ENCODE assay signal across 23 mouse cellular contexts in the genomic region with DNA sequence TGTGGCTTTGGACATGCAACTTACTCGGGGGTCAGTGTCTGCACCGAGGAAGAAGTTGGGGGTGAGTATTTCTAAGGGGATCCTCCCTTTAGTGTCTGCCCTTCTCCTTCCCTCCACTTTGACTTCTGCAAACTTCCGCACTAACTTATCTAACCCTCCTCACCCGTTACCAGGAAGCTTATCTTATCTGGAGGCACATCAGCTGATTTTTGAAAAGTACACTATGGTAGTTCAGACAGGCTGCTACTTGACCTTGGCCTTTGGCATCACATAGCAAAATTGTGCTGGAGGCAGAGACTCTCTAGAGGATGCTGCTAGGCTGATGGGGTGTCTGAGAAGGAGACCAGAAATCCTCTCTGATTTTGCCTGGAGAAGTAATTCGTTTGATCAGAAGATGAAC. TPM values are rescaled to one million over a fixed set of nuclear protein-coding genes. Genes with fewer than 3 reads are reported as not detected.
A peak's percentile ranks its signal among the peaks of the same experiment; 100 is the strongest.
DNase-seq lines count a peak whose midpoint lies in the region; ATAC-seq and TF ChIP-seq lines count a peak whose summit lies in the region.
"Had no signal": no experiment of that assay in that cellular context is flagged by ENCODE, and none has a peak within 500 bp of the region (broad histone marks: within the 10 kb centered on the region; RNA-seq: fewer than 3 reads in every experiment).

No protein-coding gene starts in this region.

- no peak overlapping the region for H3K27ac ChIP-seq in kidney, adult 2 months (ENCODE audit: insufficient read depth, low read depth, low read length)
- no peak overlapping the region for H3K27ac ChIP-seq in kidney, embryonic 16.5 days (ENCODE audit: low read length)
- no peak overlapping the region for H3K27ac ChIP-seq in lung, postnatal 0 days (ENCODE audit: low read length)
- H3K27ac ChIP-seq: midbrain, embryonic 15.5 days had no signal

- no peak for TF ChIP-seq EP300 in lung, postnatal 0 days (IDR thresholded peaks at IDR 0.05)

- H3K27me3 ChIP-seq in kidney, adult 2 months (replicated peaks; ENCODE audit: control insufficient read depth, insufficient read depth, low read length): no peaks in the 10 kb centered on the region
- H3K27me3 ChIP-seq in kidney, embryonic 16.5 days (ENCODE audit: insufficient read depth, low read length): no peaks in the 10 kb centered on the region
- no peaks in the 10 kb centered on the region for H3K27me3 ChIP-seq in lung, postnatal 0 days (replicated peaks; ENCODE audit: insufficient read depth, low read length)
- H3K27me3 ChIP-seq: megakaryocyte, embryonic 14.5 days; midbrain, embryonic 15.5 days had no signal

- no peaks in the 10 kb centered on the region for H3K36me3 ChIP-seq in kidney, adult 2 months (ENCODE audit: control insufficient read depth, insufficient read depth, low read length)
- no peaks in the 10 kb centered on the region for H3K36me3 ChIP-seq in kidney, embryonic 16.5 days (ENCODE audit: insufficient read depth, low read length)
- no peaks in the 10 kb centered on the region for H3K36me3 ChIP-seq in lung, postnatal 0 days (ENCODE audit: insufficient read depth, low read length)
- H3K36me3 ChIP-seq: midbrain, embryonic 15.5 days had no signal

- peak; percentile 33 for DNase-seq in kidney, adult 2 months
- peak; percentile 6 for DNase-seq in lung, postnatal 25 days (ENCODE audit: low spot score)
- no peak for DNase-seq in lung, postnatal 0 days (ENCODE audit: low spot score)
- peak; percentile 26 for DNase-seq in yolk sac, embryonic 10.5 days (ENCODE audit: low spot score)
- DNase-seq in adrenal gland, postnatal 10 days: no peak
- DNase-seq: cerebellum, adult 8-10 months; gastrocnemius, postnatal 36 days; kidney, postnatal 14 days; lung, adult 18-20 months; thymus, postnatal 14 days had no signal

- no peak overlapping the region for H3K4me3 ChIP-seq in kidney, adult 2 months (ENCODE audit: insufficient read depth, low read depth, low read length)
- H3K4me3 ChIP-seq in kidney, embryonic 16.5 days (ENCODE audit: low read length): no peak overlapping the region
- H3K4me3 ChIP-seq in lung, postnatal 0 days (ENCODE audit: low read depth, low read length): no peak overlapping the region
- H3K4me3 ChIP-seq: megakaryocyte, embryonic 14.5 days; midbrain, embryonic 15.5 days; myocyte had no signal

- H3K9ac ChIP-seq in kidney, embryonic 16.5 days (replicated peaks; ENCODE audit: low read length): no peak overlapping the region
- H3K9ac ChIP-seq in lung, postnatal 0 days (replicated peaks; ENCODE audit: low read depth): no peak overlapping the region
- H3K9ac ChIP-seq: midbrain, embryonic 15.5 days had no signal

- no peaks in the 10 kb centered on the region for H3K9me3 ChIP-seq in kidney, embryonic 16.5 days (ENCODE audit: low read length)
- no peaks in the 10 kb centered on the region for H3K9me3 ChIP-seq in lung, postnatal 0 days (ENCODE audit: low read length)
- H3K9me3 ChIP-seq: megakaryocyte, embryonic 14.5 days; midbrain, embryonic 15.5 days had no signal

- no peak for ATAC-seq in kidney, embryonic 16.5 days (ENCODE audit: low FRiP score, low TSS enrichment)
- no peak for ATAC-seq in lung, postnatal 0 days
- ATAC-seq in common myeloid progenitor, adult 5-6 weeks (replicated peaks; ENCODE audit: low read depth, poor library complexity, severe bottlenecking): 0 out of 2 replicates have a peak, but pooled peaks have one; percentile 29
- ATAC-seq: forebrain, embryonic 16.5 days; hindbrain, embryonic 16.5 days; intestine, embryonic 16.5 days; midbrain, embryonic 15.5 days had no signal

- H3K4me2 ChIP-seq in kidney, embryonic 16.5 days (replicated peaks; ENCODE audit: low read depth, low read length): no peak overlapping the region
- H3K4me2 ChIP-seq in lung, postnatal 0 days (replicated peaks; ENCODE audit: low read depth, low read length): no peak overlapping the region
- H3K4me2 ChIP-seq: midbrain, embryonic 15.5 days had no signal

- no peak for TF ChIP-seq CTCF in kidney, adult 2 months (conservative IDR thresholded peaks at IDR 0.05; ENCODE audit: insufficient read depth, insufficient read length, low read depth, low read length)
- TF ChIP-seq CTCF in lung, postnatal 0 days (IDR thresholded peaks at IDR 0.05): no peak

- WGBS in kidney, adult 2 months: 60% methylated on average over 5 of the region's 5 CpGs
- WGBS in kidney, embryonic 16.5 days: 72% methylated on average over 5 of the region's 5 CpGs
- WGBS in lung, postnatal 0 days: 22% methylated on average over 5 of the region's 5 CpGs

- TF ChIP-seq POLR2A in kidney, adult 2 months (IDR thresholded peaks at IDR 0.05; ENCODE audit: low read depth, low read length): no peak

- H3K4me1 ChIP-seq in kidney, adult 2 months (ENCODE audit: control insufficient read depth, insufficient read depth, low read length): no peaks in the 10 kb centered on the region
- H3K4me1 ChIP-seq in kidney, embryonic 16.5 days (ENCODE audit: insufficient read depth, low read length): no peaks in the 10 kb centered on the region
- no peaks in the 10 kb centered on the region for H3K4me1 ChIP-seq in lung, postnatal 0 days (ENCODE audit: insufficient read depth, low read depth, low read length)
- H3K4me1 ChIP-seq: midbrain, embryonic 15.5 days had no signal

RNA-seq across cellular contexts. Expression of gene Il1rl1, which starts 10.9 kb away (rescaled TPM):
- polyA plus RNA-seq in kidney, adult 2 months (2012; rRNA removed): 0.28 and 0.64 TPM in 2 replicates
- polyA plus RNA-seq in kidney, embryonic 16.5 days (2015; fragmentation: Nextera tagmentation; extraction: Ambion mirVana): 0.19 and 0.21 TPM in 2 replicates
- 0.39 and 0.44 TPM in 2 replicates for polyA plus RNA-seq in lung, postnatal 0 days (2015; fragmentation: Nextera tagmentation; extraction: Ambion mirVana)
- total RNA-seq in common myeloid progenitor, adult 5-6 weeks (2017): 40.6 and 44.8 TPM in 2 replicates
- total RNA-seq in adrenal gland, postnatal 10 days (2021): 1 to 10 TPM in 1 of 2 experiments, under 1 TPM in 1; 0.91 to 1.4 TPM
- total RNA-seq: ES-E14 had no signal
- polyA plus RNA-seq: neural tube, embryonic 14.5 days had no signal

RNA-seq across cellular contexts. Expression of gene Il18r1, which starts 46.8 kb away (rescaled TPM):
- 0.34 and 0.58 TPM in 2 replicates for polyA plus RNA-seq in kidney, adult 2 months (2012; rRNA removed)
- 0.31 and 0.45 TPM in 2 replicates for polyA plus RNA-seq in kidney, embryonic 16.5 days (2015; fragmentation: Nextera tagmentation; extraction: Ambion mirVana)
- polyA plus RNA-seq in lung, postnatal 0 days (2015; fragmentation: Nextera tagmentation; extraction: Ambion mirVana): 38.2 and 39.5 TPM in 2 replicates
- 1.1 and 1.6 TPM in 2 replicates for total RNA-seq in common myeloid progenitor, adult 5-6 weeks (2017)
- under 1 TPM; 0.79 to 0.81 TPM for total RNA-seq in adrenal gland, postnatal 10 days (2021)
- total RNA-seq: ES-E14; gastrocnemius, postnatal 36 days; left cerebral cortex, adult 18-20 months had no signal
- polyA plus RNA-seq: C2C12; forebrain, embryonic 16.5 days; hindbrain, embryonic 16.5 days; limb, embryonic 11.5 days; midbrain, embryonic 15.5 days; myocyte; neural tube, embryonic 14.5 days had no signal

Comparison
In these comparisons a context has a peak if more than half of its experiments do, and no peak if none do; other contexts are left out.
1. DNase-seq: peak in kidney, adult 2 months (single experiment), lung, postnatal 25 days (single experiment) and yolk sac, embryonic 10.5 days (single experiment); none in lung, postnatal 0 days (single experiment) and adrenal gland, postnatal 10 days (single experiment).
2. RNA of gene Il18r1, which starts 46.8 kb away (polyA plus RNA-seq): 38.2 to 39.5 TPM in lung, postnatal 0 days; 0.34 to 0.58 TPM in kidney, adult 2 months and 0.31 to 0.45 TPM in kidney, embryonic 16.5 days; every median in the first group is over 10 times any median in the second.